Mouse (Mus musculus): Measurements from ENCODE around the gene Wwc1.

Wwc1 gene

DNA sequence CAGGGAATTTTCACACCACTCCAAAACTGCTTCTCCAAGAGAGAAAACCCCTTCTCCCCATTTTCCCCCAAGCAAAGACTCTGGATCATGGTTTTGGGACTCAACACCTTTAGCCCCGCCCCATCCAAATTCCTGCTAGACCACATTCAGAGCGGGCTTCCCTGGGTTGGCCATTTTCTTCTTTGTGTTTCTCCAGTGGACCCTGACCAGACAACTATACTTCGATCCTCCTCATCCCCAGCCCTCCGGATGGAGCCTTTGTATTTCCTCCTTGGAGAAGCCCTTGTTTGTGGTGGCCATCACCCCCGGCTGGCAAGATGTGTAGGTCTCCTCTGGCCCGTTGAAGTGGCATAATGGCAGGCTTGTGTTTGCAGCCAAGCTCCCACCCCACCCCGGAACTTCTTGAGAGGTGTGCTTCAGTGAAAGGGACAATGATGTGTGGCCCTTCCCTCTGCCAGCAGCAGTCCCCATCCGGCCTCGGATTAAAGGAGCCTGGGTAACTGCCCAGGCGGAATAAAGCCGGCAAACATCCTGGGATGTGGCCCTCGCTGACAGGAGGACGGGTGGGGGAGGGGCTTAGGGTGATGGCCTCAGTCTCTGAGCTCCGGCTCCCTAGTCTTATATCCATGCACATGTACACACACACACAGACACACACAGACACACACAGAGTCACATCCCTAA lies 46.8 kb downstream of the Wwc1 start:
- DNase-seq (ENCODE audit: low spot score), result no peak

DNA sequence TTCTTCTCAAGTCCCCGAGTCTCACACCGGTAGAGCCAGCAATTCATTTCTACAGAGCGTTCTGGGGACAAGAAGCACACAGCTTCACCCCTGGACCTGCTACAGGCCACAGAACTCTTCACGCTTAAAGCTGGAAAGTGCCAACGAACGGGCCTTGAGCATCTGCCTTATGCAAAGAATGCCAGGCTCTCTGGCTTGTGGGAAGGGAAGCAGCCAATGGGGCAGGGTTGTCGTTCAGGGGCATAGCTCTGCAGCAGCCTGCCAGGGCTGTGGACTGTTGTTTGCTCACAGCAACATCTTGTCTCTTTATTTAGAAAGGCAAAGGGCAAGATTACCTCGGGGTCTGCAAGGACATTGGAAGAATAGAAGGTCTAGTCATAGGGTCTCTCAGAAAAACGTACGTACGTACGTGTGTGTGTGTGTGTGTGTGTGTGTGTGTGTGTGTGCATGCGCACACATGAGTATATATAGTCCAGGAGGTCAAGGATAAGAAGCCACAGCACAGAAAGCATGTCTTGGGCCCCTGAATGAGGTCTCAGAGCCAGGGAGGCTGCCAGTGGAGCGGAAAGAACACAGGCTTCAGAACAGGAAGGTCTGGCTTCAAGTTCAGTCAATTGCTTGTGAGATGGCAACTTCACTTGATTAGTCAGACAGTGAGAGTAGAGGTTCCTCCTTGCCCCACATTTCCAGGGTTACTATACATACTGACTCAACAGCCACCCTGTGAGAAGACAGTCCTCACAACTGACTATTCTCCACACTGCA lies 48.0 kb downstream of the Wwc1 start:
- no peak for DNase-seq (ENCODE audit: low spot score)

DNA sequence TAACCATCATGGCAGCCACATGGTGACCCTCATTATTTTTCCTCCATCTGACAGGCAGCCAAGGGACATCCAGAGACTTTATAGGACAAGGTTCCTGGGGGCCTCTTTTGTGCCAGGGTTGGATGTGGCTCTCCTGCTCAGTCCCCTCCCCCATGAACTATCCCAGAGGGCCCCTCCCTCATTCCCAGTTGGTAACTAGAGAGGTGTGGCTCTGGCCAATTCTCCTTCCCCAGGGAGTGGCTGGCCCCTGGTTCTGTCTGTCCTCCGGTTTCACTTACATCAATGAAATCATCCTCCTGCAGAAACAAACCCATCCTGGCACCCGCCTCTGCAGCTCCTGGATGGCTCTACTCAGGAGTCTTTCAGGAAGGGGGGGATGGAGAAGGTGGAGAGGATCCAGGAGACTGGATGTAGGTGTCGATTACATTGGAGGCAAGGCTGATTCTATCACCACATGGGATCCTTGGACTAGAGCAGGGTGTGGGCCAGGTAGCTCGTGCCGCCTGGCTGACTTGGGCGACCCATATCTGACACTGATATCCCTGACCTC lies 49.7 kb downstream of the Wwc1 start:
- no peak for DNase-seq (ENCODE audit: low spot score)

DNA sequence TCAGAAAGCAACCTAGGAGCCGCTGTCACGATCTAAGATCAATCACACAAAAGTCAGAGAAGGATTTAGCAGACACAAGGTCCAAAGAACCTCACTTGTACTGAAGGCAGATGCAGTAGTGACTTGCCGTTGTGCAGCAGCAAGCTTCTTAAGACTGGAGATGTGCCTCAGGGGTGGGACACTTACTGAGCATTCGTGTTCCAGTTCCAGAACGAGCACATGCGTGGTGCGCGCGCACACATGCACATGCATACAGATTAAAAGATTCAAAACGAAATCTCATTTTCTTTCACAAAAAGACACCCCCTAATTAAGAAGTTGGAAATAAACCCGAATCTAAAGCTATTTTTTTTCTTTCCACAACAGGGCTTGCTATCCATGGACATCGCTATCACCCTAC lies 51.9 kb downstream of the Wwc1 start:
- no peak for DNase-seq (ENCODE audit: low spot score)

DNA sequence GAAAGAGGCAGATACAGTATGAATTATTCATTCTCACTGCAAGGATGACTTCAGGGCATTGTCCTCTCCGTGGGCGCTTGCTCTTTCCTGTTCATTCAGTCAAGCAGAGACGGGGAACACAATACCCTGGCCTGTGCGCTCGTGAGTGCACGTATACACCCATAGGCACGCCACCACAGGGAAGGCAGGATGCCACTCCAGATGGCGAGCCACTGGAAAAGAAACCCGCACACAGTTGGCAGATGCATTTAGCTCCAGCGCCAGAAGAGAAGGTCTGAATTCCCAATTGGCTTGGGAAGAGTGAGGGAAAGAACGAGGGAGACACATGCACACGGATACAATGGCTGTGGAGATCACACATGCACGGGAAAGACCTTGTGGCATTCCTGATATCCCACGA lies 53.0 kb downstream of the Wwc1 start:
- DNase-seq (ENCODE audit: low spot score), result no peak

DNA sequence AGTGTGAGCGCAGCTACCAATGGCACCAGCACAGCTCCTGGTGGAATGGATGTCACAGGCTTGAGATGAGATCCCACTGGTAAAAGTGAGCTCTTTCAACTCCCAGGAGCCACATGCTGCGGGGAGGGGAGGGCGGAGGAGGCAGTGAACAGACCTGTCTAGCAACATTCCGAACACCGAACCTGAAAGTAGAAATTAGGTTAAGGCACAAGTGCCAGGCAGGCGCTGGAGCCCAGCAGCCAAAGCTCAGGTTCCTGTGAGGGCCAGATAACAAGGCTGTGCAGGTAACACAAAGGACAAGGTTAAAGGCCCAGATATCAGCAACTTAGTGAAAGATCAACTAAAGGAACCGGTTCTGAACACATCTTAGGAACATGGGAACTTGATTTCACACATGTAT lies 54.7 kb downstream of the Wwc1 start:
- no peak for DNase-seq (ENCODE audit: low spot score)

DNA sequence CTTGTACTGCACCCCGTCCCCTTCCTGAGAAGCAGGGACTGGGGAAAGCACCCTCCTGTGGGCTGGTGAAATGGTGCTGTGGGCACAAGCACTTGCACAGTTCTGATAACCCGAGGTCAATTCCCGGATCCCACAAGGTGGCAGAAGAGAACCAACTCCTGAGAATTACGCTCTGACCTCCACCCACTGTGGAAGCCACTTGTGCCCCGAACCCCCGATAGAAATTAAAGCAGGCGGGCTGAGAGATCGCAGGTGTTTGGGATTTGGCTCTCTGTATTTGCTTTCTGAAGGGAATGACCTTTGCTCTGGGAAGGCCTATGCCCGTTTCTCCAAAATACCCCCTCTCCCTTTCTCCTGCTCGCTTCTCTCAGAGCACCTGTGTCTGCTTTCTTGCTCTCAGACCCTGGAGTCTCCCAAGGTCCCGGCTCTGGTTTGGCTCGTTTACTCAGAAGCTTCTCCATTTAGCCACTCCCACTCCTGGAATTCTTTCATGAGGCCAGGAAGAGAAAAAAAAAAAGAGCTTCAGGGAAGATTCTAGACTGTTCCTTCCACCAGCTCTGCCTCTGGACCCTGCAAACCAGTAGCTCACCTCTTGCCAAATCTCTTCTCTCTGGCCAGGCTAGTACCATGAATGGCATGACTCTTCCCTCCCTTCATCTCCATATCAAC lies 58.0 kb downstream of the Wwc1 start:
- DNase-seq (ENCODE audit: low spot score), result no peak

DNA sequence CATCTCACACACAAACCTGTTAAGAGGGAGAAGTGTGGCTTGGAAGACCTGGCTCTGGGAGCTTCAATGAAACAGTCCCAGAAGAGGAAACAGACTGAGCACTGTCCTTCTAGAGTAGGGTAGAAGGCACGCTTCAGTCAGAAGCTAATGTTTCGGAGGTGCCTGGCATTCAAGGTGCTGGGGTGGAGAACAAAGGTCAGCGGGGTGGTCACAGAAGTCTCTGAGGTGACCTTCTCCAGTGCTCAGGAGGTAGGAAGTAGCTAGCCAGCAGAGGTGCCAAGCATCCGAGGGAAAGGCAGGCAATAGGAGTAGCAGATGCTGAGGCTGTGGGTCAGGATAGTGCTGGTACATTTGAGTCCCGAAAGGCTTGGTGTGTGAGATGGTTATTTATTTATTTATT lies 59.6 kb downstream of the Wwc1 start:
- DNase-seq (ENCODE audit: low spot score), result no peak

DNA sequence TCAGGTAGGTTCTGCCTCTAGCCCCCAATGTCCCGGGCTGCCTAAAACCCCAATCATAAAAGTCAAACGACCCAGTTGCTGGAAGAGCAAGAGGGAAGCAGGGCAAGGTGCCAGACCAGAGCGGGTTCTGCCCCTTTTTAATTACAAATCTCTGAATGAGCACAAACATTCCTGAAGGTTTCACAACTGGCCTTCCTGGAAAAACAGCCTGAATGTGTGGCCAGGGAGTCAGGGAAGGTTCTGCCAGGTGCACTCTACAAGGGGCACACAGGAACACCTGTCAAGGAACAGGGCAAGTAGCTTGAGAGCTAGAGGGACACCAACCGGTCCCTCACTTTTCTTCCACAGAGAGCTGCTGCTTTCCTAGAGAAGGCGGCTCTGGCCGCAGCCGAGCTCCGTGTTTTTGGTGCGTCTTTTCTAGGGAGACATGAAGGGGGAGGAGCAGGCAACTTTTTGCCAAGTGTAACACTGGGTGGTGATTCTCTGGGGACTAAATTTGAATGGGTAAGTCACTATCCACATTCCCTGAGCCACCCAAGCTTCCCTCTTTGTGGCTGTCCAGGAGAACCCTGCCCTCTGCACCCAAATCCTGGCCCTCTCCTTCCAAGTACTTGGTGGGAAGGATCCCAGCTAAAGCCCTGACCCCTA lies 60.3 kb downstream of the Wwc1 start:
- DNase-seq (ENCODE audit: low spot score), result no peak

DNA sequence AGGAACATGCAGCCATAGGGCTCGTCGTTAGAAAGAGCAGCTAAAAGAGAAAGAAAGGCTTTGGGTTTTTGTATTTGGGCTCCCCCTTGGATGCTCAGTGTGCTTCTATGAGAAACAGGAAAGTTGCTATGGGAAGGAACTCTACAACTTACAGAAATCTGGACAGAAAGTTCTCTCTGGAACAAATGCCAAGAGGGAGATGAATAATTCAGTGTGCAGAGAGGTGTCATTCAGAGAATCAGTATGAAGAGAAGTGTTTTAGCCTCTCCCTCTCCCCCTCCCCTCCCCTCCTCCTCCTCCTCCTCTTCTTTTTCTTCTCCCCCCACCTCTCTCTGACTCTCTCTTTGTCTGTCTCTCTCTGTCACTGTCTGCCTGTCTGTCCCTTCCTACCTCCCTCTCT lies 60.9 kb downstream of the Wwc1 start:
- no peak for DNase-seq (ENCODE audit: low spot score)

DNA sequence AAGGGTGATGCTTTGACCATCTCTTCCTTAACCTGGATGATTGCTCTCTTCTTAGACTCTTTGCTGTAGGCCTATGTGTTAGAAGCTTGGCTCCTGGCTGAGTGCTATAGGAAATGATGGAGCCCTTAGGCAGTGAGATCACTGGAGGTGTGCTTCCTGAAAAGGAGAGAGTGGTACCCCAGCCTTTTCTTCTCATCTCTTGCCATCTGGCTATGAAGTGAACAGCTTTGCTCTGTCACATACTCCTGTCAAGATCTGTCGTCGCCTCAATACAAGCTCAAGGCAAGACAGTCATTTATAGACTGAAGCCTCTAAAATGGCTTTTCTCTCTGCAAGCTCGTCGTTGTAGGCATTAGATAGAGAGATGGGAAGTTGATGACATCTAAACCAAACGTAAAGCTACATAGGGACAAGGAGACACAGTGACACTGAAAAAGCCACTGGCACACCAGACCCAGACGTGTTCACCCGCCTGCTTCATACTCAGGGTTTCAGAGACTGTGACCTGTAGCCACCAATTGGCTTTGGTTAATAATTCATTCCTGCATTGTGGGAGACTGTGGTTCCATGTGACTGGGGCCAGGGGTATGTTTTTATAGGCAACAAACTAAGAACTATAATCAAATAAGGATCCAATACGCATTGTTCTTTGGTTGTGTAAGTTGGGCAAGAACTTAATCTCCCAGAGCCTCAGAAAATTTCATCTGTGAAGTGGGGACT lies 63.7 kb downstream of the Wwc1 start:
- DNase-seq (ENCODE audit: low spot score), result no peak

DNA sequence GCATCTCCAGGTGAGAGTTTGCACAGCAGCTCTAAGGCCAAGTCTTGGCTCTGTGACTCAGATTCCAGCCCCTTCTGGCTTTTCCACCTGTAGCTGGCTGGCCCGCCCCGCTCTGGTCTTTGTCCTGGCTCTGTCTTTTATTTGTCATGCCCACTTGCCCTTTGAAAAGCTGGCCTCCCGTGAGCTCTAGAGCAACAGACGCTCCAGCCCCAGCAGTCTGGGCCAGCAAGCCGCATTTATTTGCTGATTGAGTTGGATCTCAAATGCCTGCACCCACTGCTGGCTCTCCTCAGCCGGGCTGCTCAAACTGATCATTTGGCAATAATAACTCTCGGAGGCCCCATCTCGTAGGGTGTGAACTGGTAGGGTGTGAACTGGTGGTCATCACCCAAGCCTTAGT lies 64.8 kb downstream of the Wwc1 start:
- DNase-seq (ENCODE audit: low spot score), result no peak

DNA sequence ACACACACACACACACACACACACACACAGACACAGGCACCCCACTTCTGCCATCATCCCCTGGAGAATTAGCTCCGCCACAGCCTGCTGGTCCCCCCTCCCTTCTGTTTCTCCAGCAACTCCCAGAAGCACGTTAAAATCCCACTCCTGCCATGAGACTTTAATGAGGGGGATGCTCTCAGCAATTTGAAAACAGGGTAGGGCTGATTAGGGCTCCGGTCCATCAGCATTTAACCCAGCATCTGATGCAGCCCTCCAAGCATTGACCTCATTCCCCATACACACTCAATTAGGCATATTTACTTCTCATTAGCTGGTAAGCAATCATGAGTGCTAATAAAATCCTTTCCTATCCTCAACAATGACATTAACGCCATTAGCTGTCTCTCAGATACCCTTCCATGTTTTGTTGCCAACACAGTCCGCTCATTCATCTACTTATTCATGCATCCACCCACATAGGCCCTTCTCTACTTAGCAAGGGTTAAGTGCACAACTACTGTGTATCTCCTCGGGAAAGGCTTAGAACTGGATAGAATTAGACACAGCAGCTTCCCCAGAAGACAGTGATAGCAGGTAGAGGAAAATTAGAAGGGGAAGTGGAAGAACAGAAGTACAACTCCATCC lies 66.8 kb downstream of the Wwc1 start:
- no peak for DNase-seq (ENCODE audit: low spot score)

DNA sequence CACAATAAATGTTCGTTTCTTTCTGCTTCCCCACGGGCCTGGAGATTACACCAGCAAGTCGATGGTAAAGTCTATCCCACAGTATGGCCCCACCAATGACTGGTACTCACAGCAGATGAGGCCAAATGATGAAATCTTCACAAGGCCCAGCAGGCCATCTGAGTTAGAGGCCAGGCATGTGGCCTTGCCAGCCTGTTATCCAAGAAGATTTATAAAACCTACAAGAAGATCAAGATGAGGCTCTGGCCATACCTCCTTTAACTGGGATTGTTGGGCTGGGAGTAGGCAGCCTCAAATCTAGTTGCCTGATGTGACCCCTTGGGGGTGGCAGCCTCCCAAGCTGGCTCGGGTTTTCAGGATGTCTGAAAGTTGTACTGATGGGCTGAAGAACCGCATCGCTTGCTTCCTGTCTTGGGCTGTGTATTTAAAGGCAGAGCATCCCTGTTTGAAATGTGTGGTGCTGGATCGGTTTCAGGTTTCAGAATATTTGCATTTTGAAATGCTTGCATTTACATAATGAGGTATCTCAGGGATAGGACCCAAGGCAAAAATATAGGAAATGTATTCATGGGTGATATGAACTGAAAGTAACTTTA lies 75.3 kb downstream of the Wwc1 start:
- no peak for DNase-seq (ENCODE audit: low spot score)

DNA sequence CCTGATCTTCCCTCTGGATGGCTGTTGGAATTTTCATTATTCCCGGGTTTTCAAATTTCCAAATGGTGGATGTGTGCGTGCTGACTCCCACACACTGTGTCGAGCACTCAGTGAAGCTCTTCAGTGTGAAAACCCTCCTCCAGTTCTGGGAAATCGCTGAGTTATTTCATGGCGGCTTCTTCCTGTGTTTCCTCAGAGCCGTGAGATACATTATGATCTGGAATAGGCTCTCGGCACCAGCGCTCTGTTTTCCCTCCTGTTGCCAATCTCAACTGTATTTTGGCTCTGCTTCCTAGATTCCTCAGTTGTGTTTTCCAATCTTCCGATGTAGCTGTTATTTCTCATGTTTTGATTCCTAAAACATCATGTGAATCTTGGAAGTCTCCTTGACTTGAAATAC lies 77.2 kb downstream of the Wwc1 start:
- DNase-seq (ENCODE audit: low spot score), result no peak

DNA sequence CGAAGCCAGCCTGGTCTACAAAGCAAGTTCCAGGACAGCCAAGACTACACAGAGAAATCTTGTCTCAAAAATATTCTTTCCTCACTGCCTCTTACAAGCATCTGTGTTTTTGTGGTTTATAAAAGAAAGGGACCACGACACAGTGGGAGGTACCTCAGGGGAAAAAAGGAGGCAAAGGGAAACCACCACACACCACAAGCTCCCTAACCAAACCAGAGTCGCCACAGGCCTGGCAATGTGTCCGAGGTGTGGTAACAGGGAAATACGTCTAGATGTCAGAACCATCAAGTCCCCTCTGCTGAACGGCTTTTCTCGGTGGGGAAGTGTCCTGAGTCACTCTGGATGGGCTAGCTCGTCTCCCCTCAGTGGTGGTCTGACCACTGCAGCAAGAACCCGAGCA lies 80.4 kb downstream of the Wwc1 start:
- DNase-seq (ENCODE audit: low spot score), result no peak

DNA sequence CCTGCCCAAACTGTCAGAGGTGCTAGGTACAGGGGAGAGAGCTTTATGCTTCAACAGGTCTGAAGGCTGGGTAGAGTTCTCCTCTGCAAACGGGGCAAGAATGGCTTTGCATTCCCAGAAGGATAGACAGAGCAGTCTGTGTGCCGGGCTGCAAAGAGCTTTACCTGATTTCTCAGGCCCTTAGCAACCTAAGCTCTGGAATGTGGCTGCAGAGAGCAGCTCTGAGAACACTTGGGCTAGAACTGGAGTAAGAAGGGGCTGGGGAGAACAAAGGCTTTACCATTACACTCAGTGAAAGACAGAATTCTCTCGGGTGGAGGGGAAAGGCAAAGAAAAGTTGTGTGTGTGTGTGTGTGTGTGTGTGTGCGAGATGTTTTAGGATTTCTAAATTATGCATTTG lies 86.9 kb downstream of the Wwc1 start:
- DNase-seq (ENCODE audit: low spot score), result no peak

DNA sequence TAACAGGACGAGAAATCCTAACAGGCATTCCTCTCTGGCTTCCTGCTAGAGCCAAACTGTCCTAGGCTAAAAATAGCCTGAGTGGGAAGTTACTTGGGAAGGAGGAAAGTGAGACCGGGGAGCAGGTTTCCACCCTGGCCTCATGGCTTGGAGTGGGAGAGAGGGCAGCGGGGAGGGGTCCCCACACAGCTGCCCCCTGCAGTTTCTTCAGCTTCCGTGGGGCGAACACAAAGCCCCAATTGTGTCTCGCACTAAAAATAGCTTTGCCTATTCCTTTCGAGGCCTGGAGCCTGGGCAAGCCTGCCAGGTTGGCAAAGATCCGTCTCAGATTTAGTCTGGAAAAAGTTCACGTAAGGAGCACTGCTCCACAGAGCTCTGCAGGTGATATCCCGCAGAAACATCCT lies 87.3 kb downstream of the Wwc1 start:
- DNase-seq (ENCODE audit: low spot score), result no peak

DNA sequence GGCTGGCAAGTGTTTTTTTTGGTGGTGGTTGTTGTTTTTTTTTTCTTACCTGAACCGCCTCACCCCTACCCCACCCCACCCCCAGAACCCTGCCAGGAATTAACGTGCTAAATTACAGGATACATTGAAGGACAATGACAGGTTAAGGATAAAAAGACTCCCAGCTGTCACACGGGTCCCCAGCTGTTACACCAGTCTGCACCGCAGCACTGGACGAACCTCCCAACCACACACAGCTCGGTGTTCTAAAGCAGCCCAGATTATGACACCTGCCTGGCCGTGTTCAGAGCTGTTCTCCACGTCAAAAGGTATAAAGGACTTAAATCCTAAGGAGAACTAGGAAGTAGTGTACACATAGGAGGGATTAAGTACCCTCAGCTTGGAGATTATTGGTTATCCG lies 88.0 kb downstream of the Wwc1 start:
- no peak for DNase-seq (ENCODE audit: low spot score)

DNA sequence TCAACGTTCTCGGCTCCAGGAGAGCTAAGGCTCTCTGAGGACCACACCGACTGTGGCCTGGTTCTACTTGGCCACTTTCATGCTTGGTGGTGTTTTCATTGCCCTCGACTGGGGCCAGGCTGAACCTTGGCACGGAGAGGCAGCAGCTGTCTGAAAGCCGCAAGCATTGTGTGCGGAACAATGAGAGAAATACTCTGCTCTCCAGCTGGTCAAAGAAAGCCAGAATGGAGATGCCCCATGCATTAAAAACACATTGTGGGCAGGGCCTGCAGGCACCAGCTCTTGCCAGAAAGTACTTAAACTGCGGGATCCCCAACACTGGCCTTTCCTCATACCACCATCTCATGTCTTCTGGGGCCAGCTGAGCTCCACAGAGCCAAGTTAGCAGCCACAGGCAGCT lies 91.5 kb downstream of the Wwc1 start:
- no peak for DNase-seq (ENCODE audit: low spot score)

DNA sequence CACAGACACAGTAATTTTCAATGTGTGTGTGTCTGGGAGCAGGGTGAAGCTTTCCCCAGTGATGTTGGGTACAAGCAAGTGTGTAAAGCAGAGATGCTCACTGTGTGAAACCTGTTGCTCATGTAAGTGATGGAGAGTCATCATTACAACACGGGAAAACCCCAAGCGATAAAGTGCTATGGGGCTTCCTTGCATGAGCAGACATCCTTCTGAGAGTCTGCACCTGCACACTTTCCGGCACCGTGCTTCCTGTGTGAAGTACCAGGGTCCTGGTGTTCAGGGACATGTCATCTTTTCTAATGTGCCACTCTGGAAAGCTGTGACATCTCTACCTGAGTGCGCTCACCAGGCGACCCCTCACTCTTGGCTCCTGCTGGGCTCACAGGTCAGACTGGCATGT lies 97.5 kb downstream of the Wwc1 start:
- no peak for DNase-seq (ENCODE audit: low spot score)

All from c-Kit-positive CD71-positive TER-119-positive erythroid progenitor cells, embryonic 14.5 days (primary cell).